Mouse (Mus musculus): Measurements from ENCODE around the gene Crot.

GRCm38 (mm10) chr5:8953660-8954059 lies 43.5 kb downstream of the Crot start:
- TF ChIP-seq CTCF (IDR thresholded peaks at IDR 0.05; ENCODE audit: borderline replicate concordance, extremely low read depth, insufficient read depth, insufficient read length) = no peak
- no peak for TF ChIP-seq POLR2A (IDR thresholded peaks at IDR 0.05; ENCODE audit: borderline replicate concordance, extremely low read depth, insufficient read depth, insufficient read length, poor library complexity, severe bottlenecking)

Data from brain, embryonic 14.5 days (tissue).